Mouse (Mus musculus) liver, adult 2 months (tissue): ENCODE results near the gene Snap47.

ENCODE experiments used
- CTCF ChIP-seq: fragments of 200-500 bp; IDR thresholded peaks from 2 replicates; pipeline ENCODE4 v1.5.1; 2011; ENCODE audit warnings: low read depth, low read length, control low read depth
- POLR2A ChIP-seq: fragments of 200-500 bp; IDR thresholded peaks from 2 replicates; pipeline ENCODE4 v1.6.1; 2011; ENCODE audit warnings: low read length, control low read depth; ENCODE audit not compliant: insufficient read depth; ENCODE audit errors: extremely low read depth

- TF ChIP-seq POLR2A (no peak), CTCF (peak; percentile 37)
Observed at GRCm38 (mm10) chr11:59366633-59367032, 84.4 kb downstream of the Snap47 start.
